Mouse (Mus musculus) heart, embryonic 11.5 days (tissue): Measurements from ENCODE around the gene Gm10320. TPM values are rescaled to one million over a fixed set of nuclear protein-coding genes. Genes with fewer than 3 reads are reported as not detected.

Experiments used
- ATAC-seq: fragments of 200-750 bp; cut with Nextera tagmentation; replicated peaks from 2 replicates; pipeline ENCODE4 v1.8.0; 2017; ENCODE audit warnings: moderate library complexity; ENCODE audit not compliant: insufficient number of reproducible peaks, low FRiP score, low TSS enrichment
- H3K27ac ChIP-seq: fragments of 300-500 bp; sonication (generic); 2 replicates; pipeline ENCODE4 v1.5.1; 2014; ENCODE audit warnings: mild to moderate bottlenecking, low read depth, low read length
- H3K27me3 ChIP-seq: fragments of 300-500 bp; sonication (generic); 2 replicates; pipeline ENCODE4 v1.6.1; 2014; ENCODE audit warnings: mild to moderate bottlenecking, low read length, mixed read lengths; ENCODE audit not compliant: control insufficient read depth, insufficient read depth
- H3K36me3 ChIP-seq: fragments of 300-500 bp; sonication (generic); 2 replicates; pipeline ENCODE4 v1.6.1; 2014; ENCODE audit warnings: mild to moderate bottlenecking, low read length, moderate library complexity, mixed read lengths; ENCODE audit not compliant: control insufficient read depth, insufficient read depth
- H3K4me1 ChIP-seq: fragments of 300-500 bp; sonication (generic); 2 replicates; pipeline ENCODE4 v1.6.1; 2014; ENCODE audit warnings: low read length; ENCODE audit not compliant: control insufficient read depth, insufficient read depth
- H3K4me2 ChIP-seq: fragments of 300-500 bp; sonication (generic); 2 replicates; pipeline ENCODE4 v1.6.1; 2014; ENCODE audit warnings: mild to moderate bottlenecking, moderate library complexity
- H3K4me3 ChIP-seq: fragments of 300-500 bp; sonication (generic); 2 replicates; pipeline ENCODE4 v1.5.1; 2014; ENCODE audit warnings: low read depth, low read length
- H3K9ac ChIP-seq: fragments of 300-500 bp; sonication (generic); 2 replicates; pipeline ENCODE4 v1.6.1; 2014; ENCODE audit warnings: mild to moderate bottlenecking, low read depth, low read length, moderate library complexity
- H3K9me3 ChIP-seq: fragments of 300-500 bp; sonication (generic); replicated peaks from 2 replicates; pipeline ENCODE4 v1.6.1; 2016; ENCODE audit warnings: low read length; ENCODE audit not compliant: control insufficient read depth
- WGBS: fragments of 180-500 bp; shearing (Covaris S2); extraction: QIAGEN DNeasy Blood & Tissue Kit; methylation state at CpG from one replicate; pipeline ENCODE4 v1.1.7; 2014; ENCODE audit not compliant: insufficient replicate concordance; 5-methylcytosine and 5-hydroxymethylcytosine counted together
- polyA plus RNA-seq: library from polyadenylated mRNA; unstranded; fragments of >200 nt; fragmentation: Nextera tagmentation; extraction: Ambion mirVana; gene quantifications from 2 replicates; pipeline ENCODE4 v1.2.1, GENCODE M21; 2014

The Gm10320 gene
- polyA plus RNA-seq, 1 experiment from 2014 or later, result 0.37 TPM

- Histone ChIP-seq H3K4me1 (peaks cover 5% of the 10 kb centered on the region), H3K4me3 (no peak overlapping the region), H3K36me3 (no peaks in the 10 kb centered on the region), H3K9ac (no peak overlapping the region), H3K27ac (no peak overlapping the region), H3K4me2 (no peak overlapping the region), H3K9me3 (no peaks in the 10 kb centered on the region), H3K27me3 (no peaks in the 10 kb centered on the region)
- ATAC-seq, result no peak
- 45% methylated on average over 6 of the region's 6 CpGs for WGBS
These were observed 20.0 kb downstream of the Gm10320 start for GRCm38 (mm10) chr13:98471756-98472155.

GRCm38 (mm10) chr13:98470321-98470720 is 21.5 kb downstream of the Gm10320 start:
- Histone ChIP-seq H3K9ac (no peak overlapping the region), H3K4me2 (no peak overlapping the region), H3K27me3 (no peaks in the 10 kb centered on the region), H3K36me3 (no peaks in the 10 kb centered on the region), H3K4me3 (no peak overlapping the region), H3K9me3 (no peaks in the 10 kb centered on the region), H3K4me1 (no peaks in the 10 kb centered on the region), H3K27ac (no peak overlapping the region)
- WGBS, result 61% methylated on average over 12 of the region's 12 CpGs
- ATAC-seq, result no peak

- H3K27ac ChIP-seq, result no peak overlapping the region
- ATAC-seq, result no peak
- no peak overlapping the region for H3K4me3 ChIP-seq
- WGBS, result 69% methylated on average over 4 of the region's 4 CpGs
- H3K4me1 ChIP-seq, result no peaks in the 10 kb centered on the region
- H3K4me2 ChIP-seq, result no peak overlapping the region
- H3K27me3 ChIP-seq, result no peaks in the 10 kb centered on the region
- no peak overlapping the region for H3K9ac ChIP-seq
- no peaks in the 10 kb centered on the region for H3K36me3 ChIP-seq
- no peaks in the 10 kb centered on the region for H3K9me3 ChIP-seq
These were observed 21.9 kb downstream of the Gm10320 start for GRCm38 (mm10) chr13:98469916-98470315.

- no peaks in the 10 kb centered on the region for H3K36me3 ChIP-seq
- no peaks in the 10 kb centered on the region for H3K4me1 ChIP-seq
- WGBS, result 65% methylated on average over 4 of the region's 4 CpGs
- ATAC-seq, result no peak
- no peak overlapping the region for H3K9ac ChIP-seq
- H3K4me3 ChIP-seq, result no peak overlapping the region
- no peaks in the 10 kb centered on the region; the same call in 1 of the 2 replicates for H3K9me3 ChIP-seq
- H3K27me3 ChIP-seq, result no peaks in the 10 kb centered on the region
- H3K4me2 ChIP-seq, result no peak overlapping the region
- no peak overlapping the region for H3K27ac ChIP-seq
These were observed 30.3 kb downstream of the Gm10320 start for GRCm38 (mm10) chr13:98461467-98461866.

- H3K4me2 ChIP-seq, result no peak overlapping the region
- H3K36me3 ChIP-seq, result no peaks in the 10 kb centered on the region
- no peaks in the 10 kb centered on the region for H3K27me3 ChIP-seq
- no peak overlapping the region for H3K4me3 ChIP-seq
- no peak for ATAC-seq
- no peak overlapping the region for H3K9ac ChIP-seq
- H3K9me3 ChIP-seq, result no peaks in the 10 kb centered on the region; the same call in 1 of the 2 replicates
- 60% methylated on average over 2 of the region's 2 CpGs for WGBS
- no peaks in the 10 kb centered on the region for H3K4me1 ChIP-seq
- H3K27ac ChIP-seq, result no peak overlapping the region
These were observed 35.4 kb downstream of the Gm10320 start for GRCm38 (mm10) chr13:98456398-98456797.

GRCm38 (mm10) chr13:98455646-98456045 is 36.2 kb downstream of the Gm10320 start:
- H3K4me1 ChIP-seq, result no peaks in the 10 kb centered on the region
- no peak for ATAC-seq
- H3K36me3 ChIP-seq, result no peaks in the 10 kb centered on the region
- H3K27ac ChIP-seq, result no peak overlapping the region
- H3K9me3 ChIP-seq, result no peaks in the 10 kb centered on the region; the same call in 1 of the 2 replicates
- H3K27me3 ChIP-seq, result no peaks in the 10 kb centered on the region
- WGBS, result 81% methylated on average over 10 of the region's 10 CpGs
- no peak overlapping the region for H3K9ac ChIP-seq
- H3K4me2 ChIP-seq, result no peak overlapping the region
- no peak overlapping the region for H3K4me3 ChIP-seq

- no peak for ATAC-seq
- Histone ChIP-seq H3K4me3 (no peak overlapping the region), H3K4me2 (no peak overlapping the region), H3K36me3 (no peaks in the 10 kb centered on the region), H3K27ac (no peak overlapping the region), H3K27me3 (no peaks in the 10 kb centered on the region), H3K9ac (no peak overlapping the region), H3K4me1 (no peaks in the 10 kb centered on the region), H3K9me3 (no peaks in the 10 kb centered on the region; the same call in 1 of the 2 replicates)
- 84% methylated on average over 12 of the region's 12 CpGs for WGBS
These were observed 37.4 kb downstream of the Gm10320 start for GRCm38 (mm10) chr13:98454224-98454967.

GRCm38 (mm10) chr13:98453146-98453545 is 38.7 kb downstream of the Gm10320 start:
- no peak for ATAC-seq
- H3K9me3 ChIP-seq, result no peaks in the 10 kb centered on the region
- H3K36me3 ChIP-seq, result no peaks in the 10 kb centered on the region
- H3K4me1 ChIP-seq, result no peaks in the 10 kb centered on the region
- H3K27ac ChIP-seq, result no peak overlapping the region
- no peak overlapping the region for H3K9ac ChIP-seq
- no peak overlapping the region for H3K4me2 ChIP-seq
- no peaks in the 10 kb centered on the region for H3K27me3 ChIP-seq
- 74% methylated on average over 4 of the region's 4 CpGs for WGBS
- H3K4me3 ChIP-seq, result no peak overlapping the region

GRCm38 (mm10) chr13:98448696-98449095 is 43.1 kb downstream of the Gm10320 start:
- Histone ChIP-seq H3K4me1 (no peaks in the 10 kb centered on the region), H3K36me3 (no peaks in the 10 kb centered on the region), H3K27me3 (no peaks in the 10 kb centered on the region), H3K27ac (no peak overlapping the region), H3K9me3 (no peaks in the 10 kb centered on the region), H3K4me2 (no peak overlapping the region), H3K4me3 (no peak overlapping the region), H3K9ac (no peak overlapping the region)
- ATAC-seq, result no peak
